Comparison of ENCODE assay signal across 8 mouse cellular contexts in genomic region chrX:157454430-157454829, GRCm38 (mm10). TPM values are rescaled to one million over a fixed set of nuclear protein-coding genes. Genes with fewer than 3 reads are reported as not detected.
DNase-seq lines count a peak whose midpoint lies in the region; ATAC-seq and TF ChIP-seq lines count a peak whose summit lies in the region.

No protein-coding gene starts in this region.

- H3K27me3 ChIP-seq in kidney, adult 2 months (replicated peaks; ENCODE audit: control insufficient read depth, insufficient read depth, low read length): no peaks in the 10 kb centered on the region
- H3K27me3 ChIP-seq in kidney, embryonic 16.5 days (ENCODE audit: insufficient read depth, low read length): no peaks in the 10 kb centered on the region
- H3K27me3 ChIP-seq in limb, embryonic 10.5 days (ENCODE audit: low read depth, poor library complexity, severe bottlenecking): peaks cover 12% of the 10 kb centered on the region; the same call in 1 of the 2 replicates

- no peak overlapping the region for H3K4me2 ChIP-seq in kidney, embryonic 16.5 days (replicated peaks; ENCODE audit: low read depth, low read length)

- H3K9ac ChIP-seq in kidney, embryonic 16.5 days (replicated peaks; ENCODE audit: low read length): no peak overlapping the region

- intact Hi-C loops in heart, postnatal 36 days (cut with DNase I): loop anchor here (10.0 kb wide), 2 partner anchors 540 to 1810 kb away; no protein-coding TSS in a partner anchor

- peak; percentile 79 for TF ChIP-seq CTCF in kidney, adult 2 months (conservative IDR thresholded peaks at IDR 0.05; ENCODE audit: insufficient read depth, insufficient read length, low read depth, low read length)

- peak; percentile 27 for DNase-seq in kidney, adult 2 months
- DNase-seq in MEL-GATA-1-ER (ENCODE audit: extremely low read depth, low read depth): peak; percentile 30
- peak; percentile 81 to 86 for DNase-seq in cerebellum, postnatal 10 days
- peak; percentile 28 to 64 for DNase-seq in heart, postnatal 36 days
- DNase-seq in limb, embryonic 10.5 days (ENCODE audit: low spot score): peak; percentile 49
- DNase-seq in retina, embryonic 14.5 days (ENCODE audit: low spot score): peak; percentile 71
- DNase-seq in Muller cell, postnatal 12 days (ENCODE audit: inconsistent ontology term): no peak

- no peak for ATAC-seq in kidney, embryonic 16.5 days (ENCODE audit: low FRiP score, low TSS enrichment)

- no peak overlapping the region for H3K27ac ChIP-seq in kidney, adult 2 months (ENCODE audit: insufficient read depth, low read depth, low read length)
- H3K27ac ChIP-seq in kidney, embryonic 16.5 days (ENCODE audit: low read length): no peak overlapping the region
- H3K27ac ChIP-seq in limb, embryonic 10.5 days: no peak overlapping the region

- no peaks in the 10 kb centered on the region for H3K36me3 ChIP-seq in kidney, adult 2 months (ENCODE audit: control insufficient read depth, insufficient read depth, low read length)
- no peaks in the 10 kb centered on the region for H3K36me3 ChIP-seq in kidney, embryonic 16.5 days (ENCODE audit: insufficient read depth, low read length)
- peaks cover 32% of the 10 kb centered on the region for H3K36me3 ChIP-seq in limb, embryonic 10.5 days

- no peaks in the 10 kb centered on the region; the same call in 1 of the 2 replicates for H3K4me1 ChIP-seq in kidney, adult 2 months (ENCODE audit: control insufficient read depth, insufficient read depth, low read length)
- no peaks in the 10 kb centered on the region for H3K4me1 ChIP-seq in kidney, embryonic 16.5 days (ENCODE audit: insufficient read depth, low read length)
- H3K4me1 ChIP-seq in limb, embryonic 10.5 days: no peaks in the 10 kb centered on the region

- no peak for TF ChIP-seq POLR2A in kidney, adult 2 months (IDR thresholded peaks at IDR 0.05; ENCODE audit: low read depth, low read length)

- H3K9me3 ChIP-seq in kidney, embryonic 16.5 days (ENCODE audit: low read length): no peaks in the 10 kb centered on the region
- no peaks in the 10 kb centered on the region for H3K9me3 ChIP-seq in limb, embryonic 10.5 days (replicated peaks)

- no peak overlapping the region for H3K4me3 ChIP-seq in kidney, adult 2 months (ENCODE audit: insufficient read depth, low read depth, low read length)
- H3K4me3 ChIP-seq in kidney, embryonic 16.5 days (ENCODE audit: low read length): no peak overlapping the region
- H3K4me3 ChIP-seq in limb, embryonic 10.5 days: no peak overlapping the region

- WGBS in kidney, adult 2 months: 0% methylated on average over 1 of the region's 1 CpGs
- WGBS in kidney, embryonic 16.5 days: 52% methylated on average over 1 of the region's 1 CpGs
- WGBS in limb, embryonic 10.5 days: 69% methylated on average over 1 of the region's 1 CpGs

RNA-seq across cellular contexts. Expression of gene Sms, which starts 37.7 kb away (rescaled TPM):
- 23.3 and 26.0 TPM in 2 replicates for polyA plus RNA-seq in kidney, adult 2 months (2012; rRNA removed)
- polyA plus RNA-seq in kidney, embryonic 16.5 days (2015; fragmentation: Nextera tagmentation; extraction: Ambion mirVana): 41.0 and 55.1 TPM in 2 replicates
- total RNA-seq in heart, postnatal 36 days (2021): 10 to 100 TPM; 33.8 to 49.8 TPM
- 75.2 and 84.0 TPM in 2 replicates for polyA plus RNA-seq in limb, embryonic 10.5 days (2016; fragmentation: Nextera tagmentation; extraction: Ambion mirVana)

RNA-seq across cellular contexts. Expression of gene Phex, which starts 39.3 kb away (rescaled TPM):
- not detected in 2 replicates for polyA plus RNA-seq in kidney, adult 2 months (2012; rRNA removed)
- polyA plus RNA-seq in kidney, embryonic 16.5 days (2015; fragmentation: Nextera tagmentation; extraction: Ambion mirVana): 0.24 and 0.49 TPM in 2 replicates
- total RNA-seq in heart, postnatal 36 days (2021): under 1 TPM; 0.08 to 0.11 TPM
- polyA plus RNA-seq in limb, embryonic 10.5 days (2016; fragmentation: Nextera tagmentation; extraction: Ambion mirVana): 0.04 and 0.18 TPM in 2 replicates
